Mouse (Mus musculus) retina, postnatal 7 days (tissue): ENCODE measurements around the gene Pgc.

ENCODE experiments used
- DNase-seq: peaks from one replicate; pipeline ENCODE4 v3.0.0-alpha.2; 2012; ENCODE audit warnings: low read depth, low spot score

Pgc gene

GRCm38 (mm10) chr17:47749626-47750025, 23.0 kb downstream of the Pgc start:
- no peak for DNase-seq

GRCm38 (mm10) chr17:47750101-47750500, 23.5 kb downstream of the Pgc start:
- DNase-seq, result no peak

- no peak for DNase-seq
Observed at GRCm38 (mm10) chr17:47751811-47752210, 25.2 kb downstream of the Pgc start.

- DNase-seq, result no peak
Observed at GRCm38 (mm10) chr17:47753130-47753775, 26.6 kb downstream of the Pgc start.

- no peak for DNase-seq
Observed at GRCm38 (mm10) chr17:47754246-47754645, 27.6 kb downstream of the Pgc start.

GRCm38 (mm10) chr17:47756366-47756765, 29.7 kb downstream of the Pgc start:
- no peak for DNase-seq

GRCm38 (mm10) chr17:47757056-47757610, 30.5 kb downstream of the Pgc start:
- DNase-seq, result no peak

- DNase-seq, result no peak
Observed at GRCm38 (mm10) chr17:47759702-47760410, 33.2 kb downstream of the Pgc start.

- DNase-seq, result no peak
Observed at GRCm38 (mm10) chr17:47762028-47762427, 35.4 kb downstream of the Pgc start.

GRCm38 (mm10) chr17:47762518-47763340, 36.1 kb downstream of the Pgc start:
- peak; percentile 19 for DNase-seq

GRCm38 (mm10) chr17:47765986-47766385, 39.3 kb downstream of the Pgc start:
- DNase-seq, result no peak

- DNase-seq, result no peak
Observed at GRCm38 (mm10) chr17:47766407-47767043, 39.9 kb downstream of the Pgc start.

GRCm38 (mm10) chr17:47767081-47767455, 40.4 kb downstream of the Pgc start:
- DNase-seq, result no peak

- DNase-seq, result no peak
Observed at GRCm38 (mm10) chr17:47767456-47768141, 41.0 kb downstream of the Pgc start.

GRCm38 (mm10) chr17:47768707-47769276, 42.1 kb downstream of the Pgc start:
- no peak for DNase-seq

- DNase-seq, result no peak
Observed at GRCm38 (mm10) chr17:47769389-47770299, 43.0 kb downstream of the Pgc start.

- DNase-seq, result no peak
Observed at GRCm38 (mm10) chr17:47773604-47774003, 47.0 kb downstream of the Pgc start.

- no peak for DNase-seq
Observed at GRCm38 (mm10) chr17:47777141-47777540, 50.5 kb downstream of the Pgc start.

GRCm38 (mm10) chr17:47780470-47780869, 53.8 kb downstream of the Pgc start:
- DNase-seq, result no peak

GRCm38 (mm10) chr17:47782486-47782885, 55.8 kb downstream of the Pgc start:
- no peak for DNase-seq
